Mouse (Mus musculus) v-Abl transformed pro-B cells (cell line): ENCODE measurements around the gene Arhgap31.

Source experiments
- in situ Hi-C, 2 experiments: fragments of 400-800 bp; cut with MboI; formaldehyde crosslinking; loops; one replicate each; pipeline ENCODE4 v1.15.1; 2025; ENCODE audit not compliant: unreplicated experiment in 2 of 2

Arhgap31 gene

GRCm38 (mm10) chr16:38666016-38666415, 47.1 kb downstream of the Arhgap31 start:
- in situ Hi-C loops = no loop called here

- in situ Hi-C loops = no loop called here
Measured at GRCm38 (mm10) chr16:38662575-38662974, 50.5 kb downstream of the Arhgap31 start.

GRCm38 (mm10) chr16:38654308-38654707, 58.8 kb downstream of the Arhgap31 start:
- in situ Hi-C loops = no loop called here

- in situ Hi-C loops = no loop called here
Measured at GRCm38 (mm10) chr16:38653390-38653871, 59.6 kb downstream of the Arhgap31 start.

- in situ Hi-C loops = no loop called here
Measured at GRCm38 (mm10) chr16:38652653-38653052, 60.4 kb downstream of the Arhgap31 start.

- in situ Hi-C loops = no loop called here
Measured at GRCm38 (mm10) chr16:38651721-38652231, 61.3 kb downstream of the Arhgap31 start.

- in situ Hi-C loops = no loop called here
Measured at GRCm38 (mm10) chr16:38651306-38651705, 61.8 kb downstream of the Arhgap31 start.

- in situ Hi-C loops = no loop called here
Measured at GRCm38 (mm10) chr16:38649431-38649827, 63.6 kb downstream of the Arhgap31 start.

GRCm38 (mm10) chr16:38648783-38649430, 64.2 kb downstream of the Arhgap31 start:
- in situ Hi-C loops = no loop called here

- in situ Hi-C loops = no loop called here
Measured at GRCm38 (mm10) chr16:38648155-38648554, 64.9 kb downstream of the Arhgap31 start.

GRCm38 (mm10) chr16:38644455-38644854, 68.6 kb downstream of the Arhgap31 start:
- in situ Hi-C loops = no loop called here

GRCm38 (mm10) chr16:38637085-38637484, 76.0 kb downstream of the Arhgap31 start:
- in situ Hi-C loops = loop anchor here in 1 of 2 experiments (10.0 kb wide), 1 partner anchor 68 kb away; no protein-coding TSS in a partner anchor

GRCm38 (mm10) chr16:38636682-38637081, 76.4 kb downstream of the Arhgap31 start:
- in situ Hi-C loops = loop anchor here in 1 of 2 experiments (10.0 kb wide), 1 partner anchor 68 kb away; no protein-coding TSS in a partner anchor

- in situ Hi-C loops = loop anchor here in 1 of 2 experiments (10.0 kb wide), 1 partner anchor 69 kb away; no protein-coding TSS in a partner anchor
Measured at GRCm38 (mm10) chr16:38635833-38636390, 77.2 kb downstream of the Arhgap31 start.

- in situ Hi-C loops = loop anchor here (5.0 to 10.0 kb wide), 2 partner anchors 73 to 180 kb away; no protein-coding TSS in a partner anchor
Measured at GRCm38 (mm10) chr16:38632147-38632546, 80.9 kb downstream of the Arhgap31 start.

GRCm38 (mm10) chr16:38625811-38626369, 87.2 kb downstream of the Arhgap31 start:
- in situ Hi-C loops = loop anchor here (5.0 to 10.0 kb wide), 2 partner anchors 89 to 99 kb away; no protein-coding TSS in a partner anchor

GRCm38 (mm10) chr16:38625411-38625810, 87.7 kb downstream of the Arhgap31 start:
- in situ Hi-C loops = loop anchor here (5.0 to 10.0 kb wide), 2 partner anchors 88 to 99 kb away; no protein-coding TSS in a partner anchor

GRCm38 (mm10) chr16:38624303-38624702, 88.8 kb downstream of the Arhgap31 start:
- in situ Hi-C loops = loop anchor here in 1 of 2 experiments (10.0 kb wide), 1 partner anchor 100 kb away; no protein-coding TSS in a partner anchor

GRCm38 (mm10) chr16:38622283-38622682, 90.8 kb downstream of the Arhgap31 start:
- in situ Hi-C loops = loop anchor here in 1 of 2 experiments (10.0 kb wide), 1 partner anchor 103 kb away; no protein-coding TSS in a partner anchor

- in situ Hi-C loops = loop anchor here in 1 of 2 experiments (10.0 kb wide), 1 partner anchor 104 kb away; no protein-coding TSS in a partner anchor
Measured at GRCm38 (mm10) chr16:38620696-38621450, 92.2 kb downstream of the Arhgap31 start.
